Mouse (Mus musculus) large intestine, adult 2 months (tissue): Measurements from ENCODE around the gene Gm49361. TPM values are rescaled to one million over a fixed set of nuclear protein-coding genes. Genes with fewer than 3 reads are reported as not detected.

ENCODE experiments used
- DNase-seq: peaks from one replicate; pipeline ENCODE4 v3.0.0-alpha.2; 2012; ENCODE audit warnings: low read depth, low spot score
- WGBS: fragments of 180-500 bp; shearing (Covaris S2); methylation state at CpG from one replicate; pipeline ENCODE4 v1.1.7; 2018; 5-methylcytosine and 5-hydroxymethylcytosine counted together
- polyA plus RNA-seq: library from polyadenylated mRNA; depleted of rRNA; stranded (reverse); fragments of >200 nt; gene quantifications from 2 replicates; pipeline ENCODE4 v1.2.3, GENCODE M21; 2012

Gm49361 gene
- polyA plus RNA-seq, 1 experiment = not detected

- no peak for DNase-seq
- WGBS = 85% methylated on average over 6 of the region's 6 CpGs
These were observed 13.1 kb downstream of the Gm49361 start for GRCm38 (mm10) chr14:57732668-57733293.

- WGBS = 9% methylated on average over 9 of the region's 9 CpGs
- DNase-seq = no peak
These were observed 15.4 kb downstream of the Gm49361 start for GRCm38 (mm10) chr14:57730527-57730926.

DNA sequence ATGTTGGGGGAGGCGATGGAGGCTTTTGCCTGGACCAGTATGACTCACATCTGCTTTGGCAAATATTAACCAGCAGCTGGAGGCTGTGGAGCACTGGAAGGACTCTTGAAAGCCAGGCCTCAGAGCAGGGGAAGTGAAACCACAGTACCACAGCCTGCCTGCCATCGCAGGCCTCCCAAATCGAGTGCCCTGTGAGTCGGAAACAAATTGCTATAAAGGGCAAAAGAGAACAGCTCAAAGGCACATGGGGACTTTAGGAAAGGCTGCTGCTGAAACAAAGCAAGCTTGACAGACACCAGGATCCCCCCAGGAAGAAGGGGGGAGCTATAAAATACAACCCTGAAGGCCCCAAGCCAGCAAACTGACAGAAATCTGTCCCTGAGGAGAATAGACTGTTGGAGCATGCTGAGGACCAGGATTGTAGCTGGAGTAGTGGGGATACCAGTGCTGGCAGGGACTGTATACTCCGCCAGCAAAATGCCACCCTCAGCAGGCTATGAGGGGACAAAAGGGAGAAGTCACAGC, 15.9 kb downstream of the Gm49361 start:
- 11% methylated on average over 5 of the region's 5 CpGs for WGBS
- DNase-seq = peak; percentile 74

DNA sequence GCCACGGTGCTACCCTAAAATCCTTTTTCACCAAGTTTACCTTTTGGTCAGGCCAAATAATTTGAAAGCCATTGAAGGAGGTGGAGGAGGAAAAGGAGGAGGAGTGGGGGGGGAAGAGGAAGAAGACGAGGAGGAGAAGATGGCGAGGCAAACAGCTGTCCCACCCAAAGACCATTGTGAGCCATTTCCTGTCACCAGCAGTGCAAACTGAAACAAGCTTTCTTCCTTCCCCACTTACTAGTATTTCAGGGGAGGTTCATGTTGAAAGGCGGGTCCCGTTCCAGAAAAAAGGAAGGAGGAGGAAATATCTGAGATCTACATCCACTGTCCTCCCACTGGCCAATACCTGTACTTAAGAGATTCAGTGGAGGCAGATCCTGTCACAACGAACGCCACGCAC, 16.5 kb downstream of the Gm49361 start:
- 34% methylated on average over 8 of the region's 8 CpGs for WGBS
- DNase-seq = no peak

- no peak for DNase-seq
- WGBS = 88% methylated on average over 8 of the region's 8 CpGs
These were observed 19.7 kb downstream of the Gm49361 start for GRCm38 (mm10) chr14:57726172-57726571.

DNA sequence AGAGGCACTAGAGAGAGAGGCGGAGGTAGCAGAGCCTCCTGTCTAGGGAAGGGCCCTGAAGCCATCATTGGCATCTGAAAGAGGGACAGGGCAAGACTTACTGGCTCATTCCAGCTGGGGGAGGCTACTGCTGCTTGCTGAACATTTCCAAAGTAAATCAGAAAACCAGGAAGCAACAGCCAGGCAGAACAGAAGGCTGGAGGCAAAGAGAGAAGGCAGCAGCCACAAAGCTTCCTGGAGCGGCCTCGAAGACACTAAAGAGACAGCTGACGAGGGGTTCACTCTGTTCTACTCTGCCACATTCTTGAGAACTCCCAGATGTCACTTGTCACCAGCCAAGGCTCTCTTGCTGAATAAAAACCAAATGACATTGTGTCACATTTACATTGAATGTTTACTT, 21.4 kb downstream of the Gm49361 start:
- WGBS = 69% methylated on average over 4 of the region's 4 CpGs

DNA sequence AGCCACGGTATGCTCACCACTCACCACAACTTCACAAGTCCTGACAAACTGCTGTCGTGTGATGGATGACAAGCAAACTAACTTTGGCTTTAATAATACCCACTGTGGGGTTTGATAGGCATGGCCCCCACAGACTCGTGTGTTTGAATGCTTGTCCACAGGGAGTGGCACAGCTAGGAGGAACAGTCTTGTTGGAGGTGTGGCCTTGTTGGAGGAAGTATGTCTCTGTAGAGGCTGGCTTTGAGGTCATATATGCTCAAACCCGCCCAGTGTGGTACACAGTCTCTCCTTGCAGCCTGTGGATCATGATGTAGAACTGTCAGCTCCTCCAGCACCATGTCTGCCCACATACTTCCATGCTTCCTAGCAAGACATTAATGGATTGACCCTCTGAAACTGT, 27.7 kb downstream of the Gm49361 start:
- 67% methylated on average over 4 of the region's 4 CpGs for WGBS
- no peak for DNase-seq

More for the DNA sequence above, 21.4 kb downstream of the Gm49361 start:
- no peak for DNase-seq

- no peak for DNase-seq
- 96% methylated on average over 4 of the region's 4 CpGs for WGBS
These were observed 29.2 kb downstream of the Gm49361 start for GRCm38 (mm10) chr14:57716601-57717245.

DNA sequence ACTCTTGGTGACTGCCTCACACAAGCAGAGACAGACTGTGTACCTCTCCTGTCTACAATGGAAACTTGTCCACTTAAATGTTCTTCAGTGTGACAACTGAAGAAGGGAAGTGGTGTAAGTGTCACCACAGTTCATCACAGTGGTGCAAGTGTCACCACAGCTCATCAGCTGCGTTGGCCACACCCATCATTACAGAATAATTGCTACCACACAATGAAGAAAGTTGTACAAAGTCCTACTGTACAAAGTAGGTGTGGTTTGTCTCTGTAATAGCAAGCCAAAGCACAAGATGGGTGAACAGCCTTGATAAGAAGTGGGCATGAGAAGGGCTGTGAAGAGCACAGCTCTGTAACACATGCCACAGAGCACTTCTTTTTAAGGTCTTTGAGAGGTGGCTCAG, 33.0 kb downstream of the Gm49361 start:
- 28% methylated on average over 1 of the region's 1 CpGs for WGBS

DNA sequence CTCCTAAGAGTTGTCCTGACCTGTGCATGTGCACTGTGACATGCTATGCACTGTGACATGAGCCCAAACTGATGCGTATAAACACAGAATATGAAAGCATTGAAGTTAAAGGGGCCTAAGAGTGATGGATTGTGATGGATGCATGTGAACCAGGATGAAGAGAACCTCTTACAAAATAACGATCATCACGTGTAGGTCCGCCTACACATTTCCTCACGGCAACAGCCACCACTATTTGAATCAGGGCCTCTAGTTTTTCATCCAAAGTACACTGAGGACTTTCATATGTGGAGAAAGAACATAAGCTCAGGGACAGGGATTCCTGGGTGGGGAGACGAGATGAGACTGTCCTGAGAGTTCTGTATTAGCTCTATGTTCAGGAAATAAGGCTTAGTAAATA, 34.8 kb downstream of the Gm49361 start:
- no peak for DNase-seq
- 78% methylated on average over 6 of the region's 6 CpGs for WGBS

More for the DNA sequence above, 33.0 kb downstream of the Gm49361 start:
- DNase-seq = peak; percentile 36

- DNase-seq = no peak
- 46% methylated on average over 10 of the region's 10 CpGs for WGBS
These were observed 36.7 kb downstream of the Gm49361 start for GRCm38 (mm10) chr14:57709171-57709570.

DNA sequence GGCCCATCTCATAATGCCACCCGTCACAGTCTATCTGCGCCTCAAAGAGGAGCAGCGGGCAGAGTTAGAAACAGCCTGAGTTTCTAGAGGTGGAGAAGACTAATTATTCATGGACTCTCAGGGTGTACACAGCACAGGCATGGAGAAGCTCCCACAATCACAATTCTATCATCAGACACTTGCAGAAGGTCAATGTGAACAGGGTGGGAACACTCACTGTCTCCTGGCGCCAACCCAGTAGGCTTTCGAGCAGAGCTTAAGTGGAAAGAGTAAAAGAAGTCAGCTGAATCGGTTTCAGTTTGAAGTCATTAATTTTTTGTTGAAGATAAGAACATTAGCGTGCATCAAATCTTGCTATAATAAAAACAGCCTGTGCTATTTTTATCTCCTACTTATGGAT, 37.3 kb downstream of the Gm49361 start:
- WGBS = 66% methylated on average over 7 of the region's 7 CpGs
- DNase-seq = no peak

DNA sequence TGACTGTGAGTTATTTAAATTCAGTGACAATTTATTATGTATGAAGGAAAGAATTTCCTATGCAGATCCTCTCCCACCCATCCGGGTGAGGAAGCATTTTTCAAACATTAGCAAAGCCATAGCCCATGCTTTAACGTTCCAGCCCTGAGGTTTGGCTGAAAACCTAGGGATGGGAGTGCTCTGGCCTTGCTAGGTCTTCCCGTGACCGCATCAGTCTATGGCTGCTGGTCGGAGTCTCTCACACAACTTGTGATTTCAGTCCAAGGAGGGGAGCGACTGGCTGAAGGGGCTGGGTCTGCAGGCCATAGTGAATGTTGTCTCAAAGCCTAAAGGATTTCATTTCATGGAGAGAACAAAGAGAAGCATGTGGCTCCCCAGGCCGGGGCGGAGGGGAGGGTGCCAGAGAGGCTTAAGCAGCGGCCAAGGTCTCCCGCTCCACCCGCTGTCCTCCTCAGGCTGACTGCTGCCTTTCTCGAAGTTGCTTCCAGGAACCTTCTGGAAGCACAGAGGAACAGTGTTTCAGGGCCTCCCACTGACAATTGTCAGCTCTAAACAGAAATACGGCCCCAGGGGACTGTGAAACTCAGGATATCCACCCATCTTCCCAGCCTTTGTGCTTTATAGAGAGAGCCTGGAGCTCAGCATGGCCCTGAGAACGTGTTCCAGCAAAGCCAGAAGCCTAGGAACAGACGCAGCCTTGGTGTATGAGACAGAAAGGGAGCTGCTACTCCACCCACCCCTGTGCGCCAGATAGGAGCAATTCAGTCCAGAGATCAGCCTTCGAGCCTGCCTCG, 38.6 kb downstream of the Gm49361 start:
- no peak for DNase-seq
- WGBS = 36% methylated on average over 18 of the region's 18 CpGs

DNA sequence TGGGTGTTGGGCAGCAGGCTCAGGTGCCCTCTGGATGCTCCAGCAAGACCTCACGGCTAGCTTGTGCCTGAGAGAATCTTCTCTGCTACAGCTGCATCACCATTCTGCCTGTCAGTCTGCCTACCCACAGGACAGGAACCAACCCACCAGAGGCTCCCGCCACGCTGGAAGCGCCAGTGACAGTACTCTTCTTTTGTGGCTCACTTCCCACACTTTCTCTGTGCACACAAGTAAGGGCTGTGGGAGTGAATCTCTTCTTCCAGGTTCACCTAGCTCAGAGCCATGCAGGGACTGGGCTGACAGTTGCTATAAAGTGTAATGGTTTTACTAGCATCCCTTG, 39.2 kb downstream of the Gm49361 start:
- 71% methylated on average over 4 of the region's 4 CpGs for WGBS
- DNase-seq = no peak

DNA sequence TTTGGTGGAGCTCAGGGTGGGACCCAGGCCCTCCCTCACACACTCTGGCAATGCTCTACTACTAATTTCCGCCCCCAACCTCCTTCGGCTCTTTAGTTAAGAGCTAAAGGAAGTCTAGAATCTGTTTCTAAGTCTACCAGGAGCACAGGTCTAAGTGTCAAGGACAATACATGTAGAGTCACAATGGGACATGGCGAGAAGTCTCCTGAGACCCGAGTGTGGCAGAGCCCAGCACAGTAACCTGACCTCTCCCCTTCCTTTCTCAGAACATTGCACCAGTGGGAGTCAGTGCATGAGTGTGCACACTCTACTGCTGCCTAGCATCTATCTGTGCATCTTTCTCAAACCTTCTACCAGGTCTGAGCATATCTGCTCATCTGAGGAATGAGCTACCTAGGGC, 40.1 kb downstream of the Gm49361 start:
- DNase-seq = no peak
- WGBS = 84% methylated on average over 4 of the region's 4 CpGs

DNA sequence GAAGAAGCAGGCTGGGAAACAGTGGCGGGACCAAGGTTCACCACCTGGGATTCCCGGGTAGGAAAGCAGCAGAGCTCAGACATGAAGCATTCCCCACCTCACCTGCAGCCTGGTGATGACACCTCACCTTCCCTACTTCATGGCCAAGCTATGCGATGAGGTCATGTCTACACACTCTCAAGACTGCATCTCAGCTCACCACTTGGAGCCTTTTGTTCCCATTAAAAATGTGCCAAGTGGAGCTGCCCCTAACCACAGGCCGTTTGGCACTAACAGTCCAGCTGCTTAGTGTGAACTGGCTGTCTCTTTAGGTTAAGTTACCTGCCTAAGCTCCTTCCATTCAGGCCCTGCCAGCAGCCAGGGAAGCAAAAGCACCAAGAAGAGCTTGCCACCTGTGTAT, 40.8 kb downstream of the Gm49361 start:
- no peak for DNase-seq
- WGBS = 79% methylated on average over 4 of the region's 4 CpGs

GRCm38 (mm10) chr14:57701915-57702477, 43.9 kb downstream of the Gm49361 start:
- no peak for DNase-seq
- 37% methylated on average over 12 of the region's 12 CpGs for WGBS

DNA sequence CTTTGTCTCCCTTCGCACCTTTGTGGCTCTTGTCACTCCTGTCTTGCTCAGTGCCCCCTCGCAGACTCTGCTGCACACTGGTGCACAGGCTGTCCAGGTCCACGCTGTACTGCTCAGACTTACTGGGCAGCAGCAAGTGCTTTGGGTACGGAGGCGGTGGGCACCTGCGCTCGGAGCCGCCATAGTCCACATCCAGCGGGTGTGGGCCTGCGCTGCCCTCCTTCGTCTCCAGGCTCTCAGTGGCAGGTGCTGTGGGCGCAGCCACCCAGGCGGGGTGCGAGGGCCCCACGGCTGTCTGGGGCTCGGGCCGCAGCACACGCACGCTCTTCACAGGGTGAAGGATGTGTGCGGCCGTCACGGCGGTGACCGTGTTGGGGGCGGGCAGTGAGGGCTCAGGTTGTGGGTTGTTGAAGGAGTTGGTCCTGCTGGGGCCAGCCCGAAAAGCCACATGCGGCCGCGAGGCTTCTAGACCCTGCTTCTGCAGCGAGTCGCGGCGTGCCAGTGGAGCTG, 46.4 kb downstream of the Gm49361 start:
- DNase-seq = no peak
- WGBS = 96% methylated on average over 33 of the region's 33 CpGs

- WGBS = 86% methylated on average over 10 of the region's 10 CpGs
- no peak for DNase-seq
These were observed 46.9 kb downstream of the Gm49361 start for GRCm38 (mm10) chr14:57699016-57699415.

DNA sequence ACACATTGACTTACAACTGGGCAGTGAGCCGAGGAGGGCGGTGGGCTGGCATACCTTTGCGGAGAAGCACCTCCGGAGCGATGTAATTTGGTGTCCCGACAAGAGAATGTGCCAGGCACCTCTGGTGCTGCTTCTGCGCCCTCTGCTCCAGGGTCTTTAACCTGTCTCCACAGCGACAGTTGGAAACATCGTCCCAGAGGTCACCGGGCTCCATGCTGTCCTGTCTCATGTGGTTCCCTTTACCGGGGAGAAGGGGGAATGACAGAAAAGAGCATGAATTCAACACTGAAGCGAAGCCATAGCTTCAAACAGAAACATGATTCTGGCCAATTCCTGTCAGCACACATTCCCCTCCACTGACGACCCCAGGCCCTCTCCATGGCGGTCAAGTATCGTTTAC, 49.8 kb downstream of the Gm49361 start:
- DNase-seq = no peak
- 96% methylated on average over 15 of the region's 15 CpGs for WGBS
